Mouse (Mus musculus): ENCODE measurements around the gene Hspb1. TPM values are rescaled to one million over a fixed set of nuclear protein-coding genes. Genes with fewer than 3 reads are reported as not detected.
A peak's percentile ranks its signal among the peaks of the same experiment; 100 is the strongest.

The Hspb1 gene
- total RNA-seq, 2 experiments from 2014 or later: 16.5 to 31.4 TPM

GRCm38 (mm10) chr5:135908989-135909388 lies 21.3 kb downstream of the Hspb1 start:
- no peak for DNase-seq (ENCODE audit: low spot score in 2 of 2)

GRCm38 (mm10) chr5:135909646-135910045 lies 21.9 kb downstream of the Hspb1 start:
- DNase-seq (ENCODE audit: low spot score in 2 of 2): no peak

- no peak for DNase-seq (ENCODE audit: low spot score in 2 of 2)
These were observed 23.1 kb downstream of the Hspb1 start for GRCm38 (mm10) chr5:135910813-135911212.

- no peak for DNase-seq (ENCODE audit: low spot score in 2 of 2)
These were observed 24.0 kb downstream of the Hspb1 start for GRCm38 (mm10) chr5:135911633-135912220.

DNA sequence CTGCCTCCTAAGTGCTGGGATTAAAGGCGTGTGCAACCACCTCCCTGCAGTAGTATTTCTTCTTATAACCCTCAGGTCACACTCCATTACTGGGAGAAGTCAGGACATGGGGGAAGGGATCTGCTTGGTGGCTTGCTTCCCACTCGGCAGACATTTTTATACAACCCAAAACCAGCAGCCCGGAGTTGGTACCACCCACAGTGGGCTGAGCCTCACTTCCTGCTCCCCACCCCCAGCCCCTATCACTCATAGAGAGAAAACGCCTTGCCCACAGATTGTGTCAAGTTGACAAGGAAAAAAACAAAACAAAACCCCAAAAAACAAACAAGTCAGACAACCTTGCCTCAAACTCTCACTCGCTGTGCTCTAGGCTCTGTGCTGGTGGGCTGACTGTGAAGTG lies 25.5 kb downstream of the Hspb1 start:
- DNase-seq (ENCODE audit: low spot score in 2 of 2): no peak

- DNase-seq (ENCODE audit: low spot score in 2 of 2): no peak
These were observed 26.4 kb downstream of the Hspb1 start for GRCm38 (mm10) chr5:135914156-135914555.

- no peak for DNase-seq (ENCODE audit: low spot score in 2 of 2)
These were observed 28.4 kb downstream of the Hspb1 start for GRCm38 (mm10) chr5:135916051-135916565.

- no peak for DNase-seq (ENCODE audit: low spot score in 2 of 2)
These were observed 28.9 kb downstream of the Hspb1 start for GRCm38 (mm10) chr5:135916601-135917000.

DNA sequence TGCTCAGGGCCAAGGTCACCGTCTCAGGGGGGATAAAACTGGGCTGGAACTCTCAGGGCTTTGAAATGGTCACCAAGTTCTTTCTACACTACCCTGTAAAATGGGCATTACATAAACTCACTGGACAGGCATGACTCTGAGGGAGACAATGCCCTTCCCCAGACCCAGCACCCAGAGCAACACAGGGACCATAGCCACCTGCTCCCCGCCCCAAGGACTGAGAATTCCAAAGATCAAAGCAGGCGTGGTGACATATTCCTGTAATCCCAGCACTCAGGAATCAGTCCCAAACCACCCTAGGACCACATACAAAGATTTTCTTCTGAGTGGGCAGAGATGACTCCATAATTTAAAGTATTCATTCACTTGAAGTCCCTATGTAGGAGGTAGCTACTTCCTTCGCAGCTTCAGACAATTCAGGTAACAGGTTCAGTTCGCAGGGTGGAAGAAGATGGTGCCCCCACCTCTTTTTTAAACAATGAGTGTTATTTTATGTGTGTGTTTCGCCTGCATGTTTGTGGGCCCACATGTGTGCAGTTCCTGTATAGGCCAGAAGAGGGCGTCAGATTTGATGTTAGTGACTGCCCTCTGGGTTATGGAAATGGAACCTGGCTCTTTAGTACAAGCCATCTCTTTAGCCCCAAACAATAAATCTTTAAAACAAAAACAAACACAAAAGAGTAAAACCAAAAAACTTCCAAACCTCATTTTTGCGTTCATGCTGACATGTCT lies 29.8 kb downstream of the Hspb1 start:
- DNase-seq (ENCODE audit: low spot score in 2 of 2): no peak

DNA sequence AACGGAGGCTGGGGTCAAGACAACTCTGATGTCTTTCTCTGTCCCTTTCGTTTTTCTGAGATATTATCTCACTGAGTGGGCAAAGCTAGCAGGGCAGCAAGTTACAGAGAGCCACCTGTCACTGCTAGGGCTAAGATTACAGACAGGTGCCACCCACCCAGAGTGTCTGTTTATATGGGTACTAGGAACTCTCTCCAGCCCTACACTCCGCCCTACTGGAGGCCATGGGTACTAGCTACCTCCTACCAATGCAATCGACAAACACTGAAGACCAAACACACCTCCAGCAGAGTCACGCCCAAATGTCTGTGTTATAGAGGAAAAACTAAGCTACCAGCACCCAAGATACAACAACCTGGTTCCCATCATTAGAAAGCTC lies 30.3 kb downstream of the Hspb1 start:
- DNase-seq (ENCODE audit: low spot score in 2 of 2): no peak

- DNase-seq (ENCODE audit: low spot score in 2 of 2): no peak
These were observed 30.9 kb downstream of the Hspb1 start for GRCm38 (mm10) chr5:135918593-135918992.

DNA sequence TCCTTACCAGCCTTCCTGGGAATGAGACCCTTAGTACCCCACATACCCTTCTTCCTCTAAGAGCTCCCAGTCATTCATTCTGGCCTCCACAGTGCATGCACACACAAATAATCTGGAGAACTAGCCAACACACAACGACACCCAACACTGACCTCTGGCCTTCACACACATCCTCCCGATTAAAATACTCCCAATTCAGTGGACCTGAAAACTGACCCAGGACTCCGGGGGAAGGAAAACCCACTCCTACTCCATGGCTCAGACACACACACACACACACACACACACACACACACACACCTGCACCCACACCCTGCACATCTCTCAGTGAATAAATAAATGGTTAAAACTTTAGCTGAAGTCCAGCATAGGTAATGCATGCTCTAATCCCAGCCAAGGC lies 32.2 kb downstream of the Hspb1 start:
- DNase-seq (ENCODE audit: low spot score in 2 of 2): no peak

DNA sequence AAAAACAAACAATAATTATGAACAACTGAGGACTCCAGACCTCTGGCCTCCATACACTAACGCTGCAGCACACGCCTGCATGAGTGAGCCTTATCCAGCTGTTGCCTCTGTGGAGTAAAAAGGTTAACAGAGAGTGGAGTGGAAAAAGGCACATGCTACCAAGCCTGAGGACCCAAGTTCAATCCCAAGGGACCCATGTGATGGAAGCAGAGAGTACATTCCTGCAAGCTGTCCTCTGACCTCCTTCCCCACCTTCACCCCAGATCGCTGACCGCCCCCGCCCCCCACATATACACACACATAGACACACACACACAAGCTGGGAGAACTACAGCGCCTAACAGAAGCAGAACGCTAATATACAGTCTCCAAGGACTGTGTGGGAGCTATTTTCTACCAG lies 36.2 kb downstream of the Hspb1 start:
- DNase-seq (ENCODE audit: low spot score in 2 of 2): no peak

- DNase-seq (ENCODE audit: low spot score in 2 of 2): no peak
These were observed 42.1 kb downstream of the Hspb1 start for GRCm38 (mm10) chr5:135929685-135930424.

DNA sequence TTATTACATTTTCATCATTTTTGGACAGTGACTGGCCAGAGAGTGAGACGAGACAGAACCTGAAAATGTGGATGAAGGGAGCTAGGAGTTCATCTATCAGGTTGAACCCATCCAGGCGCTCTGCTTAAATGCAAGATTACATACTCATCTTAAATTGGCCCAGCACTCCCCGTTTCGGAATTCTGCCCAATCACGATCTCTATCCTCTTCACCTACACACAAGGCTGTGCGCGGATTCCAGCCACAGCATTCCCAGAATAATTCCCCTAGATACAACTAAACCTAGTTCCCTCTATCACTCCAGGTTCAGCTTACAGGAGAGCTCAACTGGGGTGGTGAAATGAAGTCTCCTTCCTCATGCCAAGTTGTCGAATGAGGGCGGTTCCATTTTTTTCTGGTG lies 43.8 kb downstream of the Hspb1 start:
- DNase-seq (ENCODE audit: low spot score in 2 of 2): peak; percentile 50 to 63

DNA sequence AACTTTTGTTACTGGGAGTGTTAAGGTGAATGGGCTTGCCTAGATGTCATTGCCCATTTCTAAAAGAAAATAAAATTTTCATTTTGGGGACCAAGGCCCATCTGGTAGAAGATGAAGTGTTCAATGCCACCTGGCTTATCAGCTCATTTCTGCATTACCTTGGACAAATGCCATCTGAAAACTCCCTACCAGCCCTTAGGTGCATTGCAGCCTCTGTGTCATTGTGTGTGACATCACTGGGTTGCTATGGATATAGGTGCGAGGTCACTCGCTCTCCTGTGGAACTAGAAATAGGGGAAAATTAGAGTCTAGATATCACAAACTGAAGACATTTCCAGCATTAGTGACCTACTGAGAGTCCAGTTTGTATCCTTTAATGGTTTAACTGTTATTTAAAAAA lies 44.6 kb downstream of the Hspb1 start:
- DNase-seq (ENCODE audit: low spot score in 2 of 2): no peak

GRCm38 (mm10) chr5:135933222-135933899 lies 45.6 kb downstream of the Hspb1 start:
- no peak for DNase-seq (ENCODE audit: low spot score in 2 of 2)

DNA sequence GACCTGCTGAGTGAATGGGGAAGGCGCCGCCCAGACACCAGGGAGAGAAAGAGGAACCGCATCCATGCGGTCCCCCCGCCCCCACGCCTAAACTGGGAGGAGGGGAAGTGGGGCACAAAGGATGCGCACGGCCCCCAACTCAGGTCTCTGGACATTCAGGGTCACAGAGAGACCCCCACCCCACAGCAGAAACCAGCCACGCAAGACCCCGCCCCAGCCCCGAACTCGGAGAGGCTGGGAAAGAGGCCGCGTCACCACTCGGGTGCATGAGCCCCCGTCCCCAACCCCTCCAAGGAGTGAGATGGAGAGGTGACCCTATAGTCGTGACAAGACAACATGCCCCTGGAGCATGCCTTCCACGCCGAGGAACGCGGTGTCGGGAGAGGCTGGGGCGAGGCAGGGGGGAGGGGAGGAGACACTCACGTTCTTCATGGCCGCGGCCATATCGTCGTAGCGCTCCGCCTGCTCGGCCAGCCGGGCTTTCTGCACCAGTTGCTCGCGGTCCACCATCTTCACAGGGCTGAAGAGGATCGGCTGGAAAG lies 46.3 kb downstream of the Hspb1 start:
- peak; percentile 65 to 77 for DNase-seq (ENCODE audit: low spot score in 2 of 2)

DNA sequence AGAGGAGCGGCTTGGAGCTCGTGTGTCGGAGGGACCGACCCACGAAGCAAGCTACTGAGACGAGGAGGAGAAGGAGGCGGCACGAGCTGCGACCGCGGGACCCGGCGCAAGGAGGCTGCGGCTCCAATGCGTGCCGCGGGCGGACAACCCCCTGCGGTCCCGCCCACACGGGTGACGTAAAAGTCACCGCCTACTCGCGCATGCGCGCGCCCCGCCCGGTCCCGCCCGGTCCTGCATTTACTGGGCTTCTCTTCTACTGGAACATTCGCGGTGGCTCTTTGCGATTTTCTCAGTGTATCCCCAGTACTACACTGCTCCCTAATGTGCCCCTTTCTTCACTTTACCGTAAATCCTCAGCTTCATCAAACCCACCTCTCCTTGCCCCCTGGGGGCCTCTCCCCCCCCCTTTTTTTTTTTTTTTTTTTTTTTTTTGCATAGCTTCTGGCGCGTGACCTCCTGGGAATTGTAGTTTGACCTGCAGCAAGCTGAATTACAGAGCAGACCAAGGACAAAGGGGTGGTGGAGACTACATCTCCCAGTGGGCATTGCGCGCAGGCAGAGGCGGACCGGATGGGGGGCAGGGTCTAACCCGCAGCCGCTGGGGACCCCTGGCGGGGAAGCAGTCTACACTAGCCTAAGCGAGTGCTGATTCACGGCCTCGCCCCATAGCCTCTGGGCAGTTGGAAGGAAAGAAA lies 46.9 kb downstream of the Hspb1 start, which contains the start of gene Ywhag:
Gene Ywhag (minus strand): TSS at position 136 of the 695 bp plus-strand sequence.
- DNase-seq (ENCODE audit: low spot score in 2 of 2): peak; percentile 96 to 97

DNA sequence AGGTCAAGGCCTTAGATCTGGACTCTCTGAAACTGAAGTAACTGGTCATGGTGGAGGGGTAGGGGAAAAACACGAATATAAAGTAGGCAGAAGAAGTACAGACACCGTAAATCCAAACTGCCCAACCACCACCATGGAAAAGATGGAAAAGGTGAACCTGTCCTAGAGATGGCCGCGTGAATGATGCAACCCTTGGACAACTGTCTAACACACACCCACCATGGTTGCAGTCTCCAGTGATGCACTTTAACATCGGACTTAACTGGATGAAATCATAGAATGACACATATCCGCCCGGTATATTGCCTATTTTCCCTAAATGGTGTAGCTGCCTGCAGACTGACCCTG lies 47.4 kb downstream of the Hspb1 start:
- DNase-seq (ENCODE audit: low spot score in 2 of 2): no peak

Measured in left cerebral cortex, adult 18-20 months (tissue).